Mouse (Mus musculus) liver, embryonic 14.5 days (tissue): ENCODE data around the gene Btbd9. TPM values are rescaled to one million over a fixed set of nuclear protein-coding genes. Genes with fewer than 3 reads are reported as not detected.

Experiments
- ATAC-seq: fragments of 200-750 bp; cut with Nextera tagmentation; 2 replicates; pipeline ENCODE4 v1.8.0; 2017; ENCODE audit warnings: moderate number of reproducible peaks, mild to moderate bottlenecking, moderate library complexity; ENCODE audit not compliant: insufficient read depth
- DNase-seq, 3 experiments: peaks; one replicate each; pipeline ENCODE4 v3.0.0-alpha.2; 2012 to 2013; ENCODE audit warnings: low read depth in 3 of 3, low spot score in 3 of 3
- H3K27ac ChIP-seq: fragments of 300-500 bp; sonication (generic); 2 replicates; pipeline ENCODE4 v1.5.1; 2014; ENCODE audit warnings: moderate library complexity, mild to moderate bottlenecking, control low read depth, inconsistent platforms
- H3K27me3 ChIP-seq: fragments of 300-500 bp; sonication (generic); 2 replicates; pipeline ENCODE4 v1.6.1; 2014; ENCODE audit warnings: mild to moderate bottlenecking, low read length, moderate library complexity; ENCODE audit not compliant: control insufficient read depth, insufficient read depth
- H3K36me3 ChIP-seq: fragments of 300-500 bp; sonication (generic); replicated peaks from 2 replicates; pipeline ENCODE4 v1.6.1; 2014; ENCODE audit warnings: low read depth; ENCODE audit not compliant: control insufficient read depth, insufficient read depth
- H3K4me1 ChIP-seq, 2 experiments: fragments of 200-500 bp in 1 of 2; fragments of 300-500 bp in 1 of 2; sonication (generic) in 1 of 2; replicated peaks; 2 replicates each; pipeline ENCODE4 v1.6.1; 2012 to 2014; ENCODE audit warnings: antibody characterized with exemption in 1 of 2, inconsistent platforms in 1 of 2, low read length in 1 of 2; ENCODE audit not compliant: control insufficient read depth in 2 of 2, insufficient read depth in 2 of 2
- H3K4me2 ChIP-seq: fragments of 300-500 bp; sonication (generic); 2 replicates; pipeline ENCODE4 v1.6.1; 2014; ENCODE audit warnings: low read depth, mild to moderate bottlenecking, control low read depth, moderate library complexity
- H3K4me3 ChIP-seq, 2 experiments: fragments of 200-500 bp in 1 of 2; fragments of 300-500 bp in 1 of 2; sonication (generic) in 1 of 2; 2 replicates each; pipeline ENCODE4 v1.5.1; 2012 to 2014; ENCODE audit warnings: low read depth in 2 of 2, low read length in 2 of 2, mild to moderate bottlenecking in 2 of 2, control low read depth in 1 of 2, inconsistent platforms in 1 of 2, moderate library complexity in 1 of 2; ENCODE audit not compliant: insufficient read depth in 1 of 2
- H3K9ac ChIP-seq: fragments of 300-500 bp; sonication (generic); replicated peaks from 2 replicates; pipeline ENCODE4 v1.6.1; 2014; ENCODE audit warnings: mild to moderate bottlenecking, control low read depth, moderate library complexity
- H3K9me3 ChIP-seq: fragments of 300-500 bp; sonication (generic); 2 replicates; pipeline ENCODE4 v1.6.1; 2016; ENCODE audit warnings: low read length, mixed read lengths; ENCODE audit not compliant: control insufficient read depth
- CTCF ChIP-seq: IDR thresholded peaks from 2 replicates; pipeline ENCODE4 v1.5.1; 2016; ENCODE audit warnings: antibody characterized with exemption, low read depth, control low read depth
- EP300 ChIP-seq: IDR thresholded peaks from 2 replicates; pipeline ENCODE4 v1.6.1; 2016; ENCODE audit warnings: antibody characterized with exemption, low read depth
- WGBS: fragments of 180-500 bp; shearing (Covaris S2); extraction: QIAGEN DNeasy Blood & Tissue Kit; methylation state at CpG from one replicate; pipeline ENCODE4 v1.1.7; 2014; ENCODE audit not compliant: insufficient replicate concordance; 5-methylcytosine and 5-hydroxymethylcytosine counted together
- polyA plus RNA-seq, 2 experiments: library from polyadenylated mRNA; depleted of rRNA in 1 of 2; stranded (reverse) in 1 of 2; unstranded in 1 of 2; fragments of >200 nt; fragmentation: Nextera tagmentation in 1 of 2; extraction: Ambion mirVana in 1 of 2; gene quantifications; 2 replicates each; pipeline versions ENCODE4 v1.2.1 to v1.2.3; 2012 to 2014

Btbd9 gene
- polyA plus RNA-seq, 2 experiments: 2.7 to 9.6 TPM

GRCm38 (mm10) chr17:30423256-30423852, 152.9 kb downstream of the Btbd9 start:
- Histone ChIP-seq H3K27ac (no peak overlapping the region), H3K4me1 (no peaks in the 10 kb centered on the region), H3K4me2 (no peak overlapping the region), H3K9ac (no peak overlapping the region), H3K27me3 (no peaks in the 10 kb centered on the region), H3K9me3 (no peaks in the 10 kb centered on the region), H3K36me3 (no peaks in the 10 kb centered on the region), H3K4me3 (no peak overlapping the region)
- DNase-seq: no peak
- WGBS: 58% methylated on average over 4 of the region's 4 CpGs
- no peak for ATAC-seq
- TF ChIP-seq EP300 (no peak), CTCF (no peak)

- WGBS: 51% methylated on average over 1 of the region's 1 CpGs
- no peak for TF ChIP-seq EP300
- TF ChIP-seq CTCF: no peak
Observed at GRCm38 (mm10) chr17:30422278-30422677, 154.0 kb downstream of the Btbd9 start.

GRCm38 (mm10) chr17:30421256-30421655, 155.0 kb downstream of the Btbd9 start:
- no peaks in the 10 kb centered on the region for H3K4me1 ChIP-seq
- H3K27ac ChIP-seq: no peak overlapping the region
- TF ChIP-seq CTCF: no peak
- TF ChIP-seq EP300: no peak
- DNase-seq: no peak
- no peaks in the 10 kb centered on the region for H3K27me3 ChIP-seq
- no peak for ATAC-seq
- H3K36me3 ChIP-seq: no peaks in the 10 kb centered on the region
- H3K9me3 ChIP-seq: no peaks in the 10 kb centered on the region
- WGBS: 50% methylated on average over 1 of the region's 1 CpGs
- no peak overlapping the region for H3K9ac ChIP-seq
- no peak overlapping the region for H3K4me2 ChIP-seq
- H3K4me3 ChIP-seq: no peak overlapping the region

More at GRCm38 (mm10) chr17:30422278-30422677, 154.0 kb downstream of the Btbd9 start:
- Histone ChIP-seq H3K4me1 (no peaks in the 10 kb centered on the region), H3K27me3 (no peaks in the 10 kb centered on the region), H3K27ac (no peak overlapping the region), H3K36me3 (no peaks in the 10 kb centered on the region), H3K4me3 (no peak overlapping the region), H3K9me3 (no peaks in the 10 kb centered on the region), H3K4me2 (no peak overlapping the region), H3K9ac (no peak overlapping the region)
- DNase-seq: no peak
- ATAC-seq: no peak

GRCm38 (mm10) chr17:30419494-30419893, 156.8 kb downstream of the Btbd9 start:
- Histone ChIP-seq H3K4me1 (no peaks in the 10 kb centered on the region; a peak in 1 of 4 replicates), H3K9ac (no peak overlapping the region), H3K27ac (no peak overlapping the region), H3K27me3 (no peaks in the 10 kb centered on the region), H3K36me3 (no peaks in the 10 kb centered on the region), H3K9me3 (no peaks in the 10 kb centered on the region), H3K4me2 (no peak overlapping the region), H3K4me3 (no peak overlapping the region)
- 59% methylated on average over 7 of the region's 7 CpGs for WGBS
- no peak for DNase-seq
- no peak for ATAC-seq
- no peak for TF ChIP-seq EP300
- no peak for TF ChIP-seq CTCF

GRCm38 (mm10) chr17:30418510-30418909, 157.8 kb downstream of the Btbd9 start:
- no peak overlapping the region for H3K4me2 ChIP-seq
- ATAC-seq: no peak
- TF ChIP-seq EP300 (no peak), CTCF (no peak)
- H3K27me3 ChIP-seq: no peaks in the 10 kb centered on the region
- H3K4me1 ChIP-seq: no peaks in the 10 kb centered on the region; a peak in 1 of 4 replicates
- H3K9me3 ChIP-seq: no peaks in the 10 kb centered on the region
- H3K9ac ChIP-seq: no peak overlapping the region
- no peak overlapping the region for H3K27ac ChIP-seq
- no peaks in the 10 kb centered on the region for H3K36me3 ChIP-seq
- WGBS: 22% methylated on average over 4 of the region's 4 CpGs
- H3K4me3 ChIP-seq: no peak overlapping the region
- no peak for DNase-seq
